Mouse (Mus musculus) hindbrain, postnatal 0 days (tissue): ENCODE results near the gene Cfap61. TPM values are rescaled to one million over a fixed set of nuclear protein-coding genes. Genes with fewer than 3 reads are reported as not detected.

Source experiments
- ATAC-seq: fragments of 200-750 bp; cut with Nextera tagmentation; 2 replicates; pipeline ENCODE4 v1.8.0; 2017; ENCODE audit warnings: mild to moderate bottlenecking, moderate TSS enrichment, moderate library complexity
- DNase-seq: peaks from one replicate; pipeline ENCODE4 v3.0.0-alpha.2; 2015; ENCODE audit warnings: low spot score
- H3K27ac ChIP-seq: fragments of 300-500 bp; sonication (generic); 2 replicates; pipeline ENCODE4 v1.5.1; 2014; ENCODE audit warnings: mild to moderate bottlenecking
- H3K27me3 ChIP-seq: fragments of 300-500 bp; sonication (generic); 2 replicates; pipeline ENCODE4 v1.6.1; 2014; ENCODE audit warnings: low read length, mixed read lengths; ENCODE audit not compliant: insufficient read depth
- H3K36me3 ChIP-seq: fragments of 300-500 bp; sonication (generic); 2 replicates; pipeline ENCODE4 v1.6.1; 2014; ENCODE audit warnings: low read length, mixed read lengths; ENCODE audit not compliant: insufficient read depth
- H3K4me1 ChIP-seq: fragments of 300-500 bp; sonication (generic); 2 replicates; pipeline ENCODE4 v1.6.1; 2014; ENCODE audit warnings: antibody characterized with exemption, low read length, mixed read lengths; ENCODE audit not compliant: insufficient read depth
- H3K4me2 ChIP-seq: fragments of 300-500 bp; sonication (generic); 2 replicates; pipeline ENCODE4 v1.6.1; 2014; ENCODE audit warnings: low read depth, mild to moderate bottlenecking, low read length, moderate library complexity, mixed read lengths
- H3K4me3 ChIP-seq: fragments of 300-500 bp; sonication (generic); 2 replicates; pipeline ENCODE4 v1.5.1; 2014; ENCODE audit warnings: low read length
- H3K9ac ChIP-seq: fragments of 300-500 bp; sonication (generic); replicated peaks from 2 replicates; pipeline ENCODE4 v1.6.1; 2014; ENCODE audit warnings: mild to moderate bottlenecking, low read length, moderate library complexity, mixed read lengths
- H3K9me3 ChIP-seq: fragments of 300-500 bp; sonication (generic); 2 replicates; pipeline ENCODE4 v1.6.1; 2016; ENCODE audit warnings: low read length, mixed read lengths
- CTCF ChIP-seq: IDR thresholded peaks from 2 replicates; pipeline ENCODE4 v1.5.1; 2016; ENCODE audit warnings: antibody characterized with exemption, control low read depth, low read depth
- WGBS: fragments of 180-500 bp; shearing (Covaris S2); extraction: QIAGEN DNeasy Blood & Tissue Kit; methylation state at CpG from one replicate; pipeline ENCODE4 v1.1.7; 2014; 5-methylcytosine and 5-hydroxymethylcytosine counted together
- polyA plus RNA-seq: library from polyadenylated mRNA; unstranded; fragments of >200 nt; fragmentation: Nextera tagmentation; extraction: Ambion mirVana; gene quantifications from 2 replicates; pipeline ENCODE4 v1.2.1, GENCODE M21; 2015
- total RNA-seq: library from RNA; depleted of rRNA; stranded (reverse); fragments of >200 nt; gene quantifications from 2 replicates; pipeline ENCODE4 v1.2.3, GENCODE M21; 2014

The Cfap61 gene
- total and polyA plus RNA-seq, 2 experiments from 2014 or later: 3.7 to 4.1 TPM

DNA sequence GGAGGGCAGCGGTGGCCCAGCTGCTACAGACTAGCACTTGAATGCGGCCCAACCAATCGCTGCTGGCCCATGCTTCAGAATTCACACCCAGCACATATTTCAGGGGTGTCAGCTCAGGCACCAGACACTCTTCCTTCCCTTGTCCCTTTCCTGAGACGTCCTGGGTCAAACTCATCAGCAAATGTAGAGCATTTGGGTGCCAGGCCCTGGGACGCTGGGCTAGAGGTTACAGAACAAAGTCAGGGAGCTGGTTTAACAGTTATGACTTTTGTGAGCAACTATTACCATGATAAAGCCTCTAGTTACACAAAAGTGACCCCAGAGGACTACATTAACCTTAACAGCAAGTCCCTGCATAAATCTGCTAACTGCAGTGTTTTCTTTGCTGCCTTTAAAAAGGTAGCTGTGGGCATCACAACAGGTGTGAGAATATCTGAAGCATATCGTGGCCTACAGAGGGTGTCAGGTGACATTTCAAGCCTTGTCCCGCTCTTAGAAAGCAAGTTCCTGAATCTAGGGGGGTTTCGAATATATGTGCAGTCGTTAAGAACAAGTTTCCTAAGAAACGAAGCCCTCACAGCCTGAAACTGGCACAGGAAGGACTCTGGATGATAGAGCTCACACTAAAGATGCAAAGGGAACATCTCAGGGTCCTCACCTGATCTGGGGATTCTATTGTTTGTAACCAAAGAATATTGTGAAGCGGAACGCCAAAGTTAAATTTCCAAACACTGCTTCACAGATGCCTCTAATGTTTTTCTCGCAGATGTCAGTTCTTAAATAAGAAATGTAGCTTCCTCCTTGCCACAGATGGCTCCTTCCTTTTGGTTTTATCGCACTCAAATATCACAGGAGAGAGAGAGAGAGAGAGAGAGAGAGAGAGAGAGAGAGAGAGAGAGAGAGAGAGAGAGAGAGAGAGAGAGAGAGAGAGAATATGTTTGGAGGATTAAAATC, 281.8 kb downstream of the Cfap61 start:
- Histone ChIP-seq H3K9ac (no peak overlapping the region), H3K27me3 (peaks cover 5% of the 10 kb centered on the region; the same call in 1 of the 2 replicates), H3K4me3 (no peak overlapping the region), H3K4me1 (peaks cover 11% of the 10 kb centered on the region; the same call in 1 of the 2 replicates), H3K4me2 (no peak overlapping the region), H3K36me3 (no peaks in the 10 kb centered on the region), H3K27ac (no peak overlapping the region), H3K9me3 (no peaks in the 10 kb centered on the region)
- TF ChIP-seq CTCF: no peak
- DNase-seq (no peak), ATAC-seq (no peak)
- WGBS: 28% methylated on average over 13 of the region's 14 CpGs

DNA sequence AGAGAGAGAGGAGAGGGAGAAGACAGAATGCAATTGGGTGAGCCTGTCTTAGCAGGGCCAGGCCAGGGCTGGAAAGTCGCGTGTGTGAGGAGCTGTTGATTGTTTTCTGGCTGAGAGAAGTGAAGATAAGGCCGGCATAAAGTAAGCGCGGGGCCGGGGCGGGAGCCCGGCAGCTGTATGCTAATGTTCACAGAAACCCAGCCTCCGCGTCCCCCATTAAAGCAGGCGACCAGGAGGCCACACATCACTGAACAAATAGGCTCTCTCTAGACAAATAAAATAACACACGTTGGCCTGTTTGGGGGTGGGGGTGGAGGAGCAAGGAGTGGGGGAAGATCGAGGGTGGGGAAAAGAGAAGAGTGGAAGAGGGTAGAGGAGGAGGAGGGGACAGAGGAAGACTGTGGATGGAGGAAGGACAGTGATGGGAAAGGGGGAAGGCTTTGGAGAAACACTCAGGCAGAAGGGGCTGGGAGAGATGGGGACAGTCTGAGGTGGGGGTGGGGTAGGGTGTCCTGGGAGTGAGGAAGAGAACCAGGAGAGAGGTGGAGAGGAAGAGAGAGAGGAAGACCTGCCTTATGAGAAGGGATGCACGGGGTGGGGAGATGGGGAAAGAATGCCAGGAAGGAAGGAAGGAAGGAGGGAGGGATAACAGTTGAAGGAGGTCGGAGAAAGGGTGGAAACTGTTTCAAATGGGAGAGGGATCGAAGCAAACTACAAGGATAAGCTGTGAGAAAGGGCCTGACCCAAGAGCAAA, 282.8 kb downstream of the Cfap61 start:
- DNase-seq (peak; percentile 49), ATAC-seq (no peak)
- peak overlapping the region; percentile 54 for H3K4me2 ChIP-seq
- no peak overlapping the region for H3K4me3 ChIP-seq
- H3K36me3 ChIP-seq: no peaks in the 10 kb centered on the region
- no peak overlapping the region for H3K27ac ChIP-seq
- no peaks in the 10 kb centered on the region for H3K9me3 ChIP-seq
- peaks cover 5% of the 10 kb centered on the region; the same call in 1 of the 2 replicates for H3K27me3 ChIP-seq
- no peak for TF ChIP-seq CTCF
- WGBS: 4% methylated on average over 16 of the region's 16 CpGs
- H3K4me1 ChIP-seq: peaks cover 11% of the 10 kb centered on the region; the same call in 1 of the 2 replicates
- no peak overlapping the region for H3K9ac ChIP-seq

DNA sequence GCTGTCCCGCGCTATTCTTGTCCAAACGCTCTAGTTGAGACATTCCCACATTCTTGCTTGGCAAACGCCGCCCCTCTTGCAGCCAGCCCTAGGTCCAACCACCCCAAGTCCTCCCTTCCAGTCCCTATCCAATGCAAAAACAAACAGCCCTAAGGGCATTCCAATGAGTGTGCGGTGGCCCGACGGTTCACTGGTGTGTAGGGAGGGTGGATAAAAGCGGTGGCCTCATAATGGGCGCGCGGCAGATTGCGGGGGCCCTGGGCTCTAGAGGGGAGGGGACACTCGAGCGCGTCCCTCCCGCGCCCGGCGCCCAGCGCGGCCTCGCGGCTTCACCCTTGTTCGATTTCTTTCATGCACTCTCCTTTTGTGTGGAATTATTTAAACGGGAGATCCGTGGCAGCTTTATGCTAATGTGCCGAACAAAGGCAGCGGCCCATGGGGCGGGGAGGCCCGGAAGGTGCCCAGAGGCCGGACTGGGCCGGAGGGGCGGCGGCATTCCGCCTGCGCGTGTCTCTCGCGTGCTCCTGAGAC, 283.6 kb downstream of the Cfap61 start:
- TF ChIP-seq CTCF: no peak
- Histone ChIP-seq H3K4me3 (peak overlapping the region; percentile 27), H3K36me3 (no peaks in the 10 kb centered on the region), H3K4me1 (peaks cover 11% of the 10 kb centered on the region; the same call in 1 of the 2 replicates), H3K4me2 (peak overlapping the region; percentile 54), H3K9ac (peak overlapping the region; percentile 33; the same call in 1 of the 2 replicates), H3K27me3 (peaks cover 8% of the 10 kb centered on the region; the same call in 1 of the 2 replicates), H3K27ac (no peak overlapping the region), H3K9me3 (no peaks in the 10 kb centered on the region)
- 5% methylated on average over 38 of the region's 40 CpGs for whole genome bisulfite sequencing
- no peak for ATAC-seq
- DNase-seq: peak; percentile 39

DNA sequence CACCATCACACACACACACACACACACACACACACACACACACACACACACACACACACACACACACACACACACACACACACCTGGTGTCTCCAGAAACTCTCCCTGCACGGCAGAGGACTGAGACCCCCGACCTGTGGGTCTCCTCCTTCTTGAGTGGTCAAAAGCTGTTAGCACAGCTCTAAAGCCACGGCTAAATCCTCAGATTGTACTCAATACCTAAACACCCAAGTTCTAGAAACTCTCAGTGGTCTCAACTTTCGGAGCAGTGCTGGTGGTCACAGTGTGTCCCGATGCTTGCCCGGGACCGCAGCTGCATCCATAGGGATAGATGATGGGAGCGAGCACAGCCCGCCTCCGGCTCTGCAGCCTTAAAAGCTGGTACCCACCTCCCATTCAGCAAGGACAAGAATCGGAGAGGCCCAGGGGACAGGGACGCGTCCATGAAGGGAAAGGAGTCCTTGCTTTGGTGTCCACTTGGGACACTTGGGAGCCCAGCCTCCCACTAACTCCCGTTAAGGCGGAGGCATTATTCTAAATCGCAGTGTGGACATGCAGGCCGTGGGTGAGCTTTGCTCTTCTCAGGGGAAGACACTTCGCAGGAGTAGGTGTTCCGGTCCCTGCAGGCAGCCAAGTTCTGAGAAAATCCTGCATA, 284.4 kb downstream of the Cfap61 start:
- H3K27ac ChIP-seq: no peak overlapping the region
- H3K4me3 ChIP-seq: no peak overlapping the region
- peaks cover 11% of the 10 kb centered on the region; the same call in 1 of the 2 replicates for H3K4me1 ChIP-seq

DNA sequence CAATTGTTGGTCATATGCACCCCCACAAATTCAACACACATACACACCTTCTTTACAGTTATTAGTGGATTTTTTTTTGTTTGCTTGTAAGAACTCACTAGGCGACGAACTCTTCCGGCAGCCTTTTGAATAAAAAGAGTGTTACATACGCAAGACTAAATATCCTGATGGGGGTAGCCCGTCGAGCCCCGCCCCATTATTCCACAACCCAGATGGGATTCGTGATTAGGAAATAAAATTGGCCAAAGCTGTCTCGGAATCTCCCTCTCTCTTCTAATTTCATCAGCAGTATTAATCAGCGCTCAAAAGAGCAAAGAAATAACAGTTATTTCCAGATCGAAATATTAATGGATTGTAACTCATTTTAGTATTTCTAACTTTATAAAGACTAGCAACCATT, 285.2 kb downstream of the Cfap61 start:
- Histone ChIP-seq H3K27ac (no peak overlapping the region), H3K9me3 (no peaks in the 10 kb centered on the region), H3K4me3 (no peak overlapping the region), H3K4me2 (no peak overlapping the region; the same call in 1 of the 2 replicates), H3K4me1 (peaks cover 11% of the 10 kb centered on the region; the same call in 1 of the 2 replicates), H3K36me3 (no peaks in the 10 kb centered on the region), H3K9ac (no peak overlapping the region), H3K27me3 (peaks cover 10% of the 10 kb centered on the region; the same call in 1 of the 2 replicates)
- TF ChIP-seq CTCF: no peak
- 14% methylated on average over 11 of the region's 11 CpGs for WGBS
- DNase-seq (no peak), ATAC-seq (no peak)

More for the DNA sequence above, 284.4 kb downstream of the Cfap61 start:
- no peak for TF ChIP-seq CTCF
- DNase-seq (no peak), ATAC-seq (no peak)
- Histone ChIP-seq H3K9me3 (no peaks in the 10 kb centered on the region), H3K27me3 (peaks cover 10% of the 10 kb centered on the region; the same call in 1 of the 2 replicates), H3K36me3 (no peaks in the 10 kb centered on the region), H3K9ac (no peak overlapping the region), H3K4me2 (peak overlapping the region; percentile 5; the same call in 1 of the 2 replicates)
- 14% methylated on average over 19 of the region's 19 CpGs for WGBS

DNA sequence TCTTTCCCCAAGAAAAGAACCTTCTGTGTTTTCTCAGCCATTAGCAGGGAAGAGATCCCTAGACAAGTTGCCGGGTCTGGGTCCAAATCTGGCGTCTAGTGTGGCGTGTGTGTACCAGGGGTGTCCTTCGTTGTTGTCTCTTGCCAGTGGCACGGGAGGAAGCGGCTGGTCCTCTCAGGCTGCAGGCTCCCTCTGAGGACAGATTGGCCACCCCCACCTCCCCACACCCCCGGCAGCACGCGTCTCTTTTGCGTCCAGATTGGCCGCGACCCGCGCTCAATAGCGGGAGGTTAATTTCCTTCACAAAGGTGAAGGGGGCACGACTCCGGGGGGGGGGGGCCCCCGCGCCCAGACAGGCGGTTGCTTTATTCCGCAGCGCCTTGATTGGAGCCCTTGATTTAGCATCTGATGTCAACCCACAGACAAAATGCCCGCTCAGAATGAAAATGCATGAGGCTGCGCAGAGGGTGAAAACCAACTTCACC, 286.0 kb downstream of the Cfap61 start:
- TF ChIP-seq CTCF: no peak
- under 1% methylated on average over 24 of the region's 24 CpGs for WGBS
- Histone ChIP-seq H3K9me3 (no peaks in the 10 kb centered on the region), H3K4me3 (peak overlapping the region; percentile 75), H3K9ac (no peak overlapping the region), H3K4me1 (peaks cover 11% of the 10 kb centered on the region; the same call in 1 of the 2 replicates), H3K4me2 (peak overlapping the region; percentile 76), H3K27ac (peak overlapping the region; percentile 88), H3K36me3 (no peaks in the 10 kb centered on the region), H3K27me3 (peaks cover 10% of the 10 kb centered on the region; the same call in 1 of the 2 replicates)
- ATAC-seq (no peak), DNase-seq (peak; percentile 45)
